Mouse (Mus musculus): ENCODE results near the gene Gga2. TPM values are rescaled to one million over a fixed set of nuclear protein-coding genes. Genes with fewer than 3 reads are reported as not detected.

Gga2 gene
- polyA plus RNA-seq, 1 experiment from 2014 or later = 96.9 TPM

GRCm38 (mm10) chr7:121955802-121956201, 65.2 kb downstream of the Gga2 start:
- Histone ChIP-seq H3K36me3 (peaks cover 47% of the 10 kb centered on the region), H3K4me1 (no peaks in the 10 kb centered on the region), H3K27ac (no peak overlapping the region), H3K9ac (no peak overlapping the region), H3K4me2 (no peak overlapping the region), H3K4me3 (no peak overlapping the region), H3K27me3 (no peaks in the 10 kb centered on the region), H3K9me3 (no peaks in the 10 kb centered on the region)
- WGBS = 78% methylated on average over 12 of the region's 12 CpGs
- no peak for ATAC-seq (ENCODE audit: insufficient number of reproducible peaks, insufficient read depth, low FRiP score, low TSS enrichment, low read depth)

GRCm38 (mm10) chr7:121954891-121955669, 65.9 kb downstream of the Gga2 start:
- Histone ChIP-seq H3K4me1 (no peaks in the 10 kb centered on the region), H3K9me3 (no peaks in the 10 kb centered on the region), H3K27ac (no peak overlapping the region; the same call in 1 of the 2 replicates), H3K36me3 (peaks cover 50% of the 10 kb centered on the region), H3K4me3 (no peak overlapping the region), H3K9ac (no peak overlapping the region), H3K4me2 (no peak overlapping the region), H3K27me3 (no peaks in the 10 kb centered on the region)
- 73% methylated on average over 11 of the region's 11 CpGs for WGBS
- ATAC-seq (ENCODE audit: insufficient number of reproducible peaks, insufficient read depth, low FRiP score, low TSS enrichment, low read depth) = no peak

- WGBS = 74% methylated on average over 4 of the region's 4 CpGs
- no peak overlapping the region for H3K27ac ChIP-seq
- peaks cover 44% of the 10 kb centered on the region for H3K36me3 ChIP-seq
- H3K4me3 ChIP-seq = no peak overlapping the region
- H3K9ac ChIP-seq = no peak overlapping the region
- no peak for ATAC-seq (ENCODE audit: insufficient number of reproducible peaks, insufficient read depth, low FRiP score, low TSS enrichment, low read depth)
- no peaks in the 10 kb centered on the region for H3K27me3 ChIP-seq
- H3K4me1 ChIP-seq = no peaks in the 10 kb centered on the region
- H3K4me2 ChIP-seq = no peak overlapping the region
- H3K9me3 ChIP-seq = 0 out of 2 replicates have a peak, but pooled peaks cover 2% of the 10 kb centered on the region
These were observed 73.5 kb downstream of the Gga2 start for GRCm38 (mm10) chr7:121947513-121947912.

- no peak for ATAC-seq (ENCODE audit: insufficient number of reproducible peaks, insufficient read depth, low FRiP score, low TSS enrichment, low read depth)
- H3K27me3 ChIP-seq = no peaks in the 10 kb centered on the region
- peaks cover 46% of the 10 kb centered on the region for H3K36me3 ChIP-seq
- no peak overlapping the region for H3K4me2 ChIP-seq
- H3K27ac ChIP-seq = no peak overlapping the region
- no peaks in the 10 kb centered on the region for H3K4me1 ChIP-seq
- no peak overlapping the region for H3K4me3 ChIP-seq
- WGBS = 83% methylated on average over 5 of the region's 5 CpGs
- no peak overlapping the region for H3K9ac ChIP-seq
- H3K9me3 ChIP-seq = 0 out of 2 replicates have a peak, but pooled peaks cover 2% of the 10 kb centered on the region
These were observed 74.8 kb downstream of the Gga2 start for GRCm38 (mm10) chr7:121946196-121946595.

- Histone ChIP-seq H3K27me3 (no peaks in the 10 kb centered on the region), H3K4me1 (peaks cover 8% of the 10 kb centered on the region)
These were observed 78.7 kb downstream of the Gga2 start for GRCm38 (mm10) chr7:121942371-121942770.

GRCm38 (mm10) chr7:121941640-121942039, 79.4 kb downstream of the Gga2 start:
- peaks cover 27% of the 10 kb centered on the region for H3K36me3 ChIP-seq
- H3K27ac ChIP-seq = no peak overlapping the region
- 74% methylated on average over 3 of the region's 3 CpGs for WGBS
- no peak overlapping the region for H3K9ac ChIP-seq
- no peaks in the 10 kb centered on the region for H3K27me3 ChIP-seq
- ATAC-seq (ENCODE audit: insufficient number of reproducible peaks, insufficient read depth, low FRiP score, low TSS enrichment, low read depth) = no peak
- 0 out of 2 replicates have a peak, but pooled peaks cover 2% of the 10 kb centered on the region for H3K9me3 ChIP-seq
- H3K4me3 ChIP-seq = no peak overlapping the region
- no peak overlapping the region for H3K4me2 ChIP-seq
- peaks cover 16% of the 10 kb centered on the region for H3K4me1 ChIP-seq

More at GRCm38 (mm10) chr7:121942371-121942770, 78.7 kb downstream of the Gga2 start:
- no peak overlapping the region for H3K4me2 ChIP-seq
- H3K9ac ChIP-seq = no peak overlapping the region
- no peak overlapping the region for H3K4me3 ChIP-seq
- H3K27ac ChIP-seq = no peak overlapping the region
- H3K9me3 ChIP-seq = 0 out of 2 replicates have a peak, but pooled peaks cover 2% of the 10 kb centered on the region
- WGBS = 87% methylated on average over 2 of the region's 2 CpGs
- no peak for ATAC-seq (ENCODE audit: insufficient number of reproducible peaks, insufficient read depth, low FRiP score, low TSS enrichment, low read depth)
- peaks cover 27% of the 10 kb centered on the region for H3K36me3 ChIP-seq

GRCm38 (mm10) chr7:121941016-121941415, 80.0 kb downstream of the Gga2 start:
- ATAC-seq (ENCODE audit: insufficient number of reproducible peaks, insufficient read depth, low FRiP score, low TSS enrichment, low read depth) = no peak
- WGBS = 89% methylated on average over 3 of the region's 3 CpGs
- peaks cover 27% of the 10 kb centered on the region for H3K36me3 ChIP-seq

GRCm38 (mm10) chr7:121939729-121940128, 81.3 kb downstream of the Gga2 start:
- Histone ChIP-seq H3K9ac (no peak overlapping the region), H3K36me3 (peaks cover 34% of the 10 kb centered on the region), H3K4me3 (no peak overlapping the region), H3K4me2 (no peak overlapping the region), H3K27me3 (no peaks in the 10 kb centered on the region), H3K27ac (no peak overlapping the region), H3K9me3 (0 out of 2 replicates have a peak, but pooled peaks cover 2% of the 10 kb centered on the region), H3K4me1 (peaks cover 21% of the 10 kb centered on the region)
- WGBS = 61% methylated on average over 4 of the region's 4 CpGs
- no peak for ATAC-seq (ENCODE audit: insufficient number of reproducible peaks, insufficient read depth, low FRiP score, low TSS enrichment, low read depth)

More at GRCm38 (mm10) chr7:121941016-121941415, 80.0 kb downstream of the Gga2 start:
- H3K4me2 ChIP-seq = no peak overlapping the region
- no peaks in the 10 kb centered on the region for H3K27me3 ChIP-seq
- H3K4me3 ChIP-seq = no peak overlapping the region
- H3K27ac ChIP-seq = no peak overlapping the region
- H3K9ac ChIP-seq = no peak overlapping the region
- 0 out of 2 replicates have a peak, but pooled peaks cover 2% of the 10 kb centered on the region for H3K9me3 ChIP-seq
- peaks cover 21% of the 10 kb centered on the region for H3K4me1 ChIP-seq

- no peak overlapping the region for H3K27ac ChIP-seq
- H3K27me3 ChIP-seq = no peaks in the 10 kb centered on the region
- no peak overlapping the region for H3K4me2 ChIP-seq
- no peak overlapping the region for H3K9ac ChIP-seq
- H3K4me1 ChIP-seq = peaks cover 21% of the 10 kb centered on the region
- no peak overlapping the region for H3K4me3 ChIP-seq
- H3K36me3 ChIP-seq = peaks cover 38% of the 10 kb centered on the region
- 80% methylated on average over 6 of the region's 6 CpGs for WGBS
- no peak for ATAC-seq (ENCODE audit: insufficient number of reproducible peaks, insufficient read depth, low FRiP score, low TSS enrichment, low read depth)
- 0 out of 2 replicates have a peak, but pooled peaks cover 2% of the 10 kb centered on the region for H3K9me3 ChIP-seq
These were observed 81.8 kb downstream of the Gga2 start for GRCm38 (mm10) chr7:121939244-121939643.

GRCm38 (mm10) chr7:121938124-121938891, 82.7 kb downstream of the Gga2 start:
- 81% methylated on average over 8 of the region's 8 CpGs for WGBS
- no peak overlapping the region for H3K27ac ChIP-seq

GRCm38 (mm10) chr7:121936861-121937630, 84.0 kb downstream of the Gga2 start:
- ATAC-seq (ENCODE audit: insufficient number of reproducible peaks, insufficient read depth, low FRiP score, low TSS enrichment, low read depth) = no peak
- Histone ChIP-seq H3K4me2 (no peak overlapping the region), H3K4me1 (peaks cover 21% of the 10 kb centered on the region), H3K9ac (no peak overlapping the region), H3K4me3 (no peak overlapping the region), H3K36me3 (peaks cover 26% of the 10 kb centered on the region), H3K9me3 (no peaks in the 10 kb centered on the region), H3K27ac (no peak overlapping the region), H3K27me3 (no peaks in the 10 kb centered on the region)
- 58% methylated on average over 14 of the region's 14 CpGs for WGBS

More at GRCm38 (mm10) chr7:121938124-121938891, 82.7 kb downstream of the Gga2 start:
- peaks cover 21% of the 10 kb centered on the region for H3K4me1 ChIP-seq
- H3K27me3 ChIP-seq = no peaks in the 10 kb centered on the region
- 0 out of 2 replicates have a peak, but pooled peaks cover 2% of the 10 kb centered on the region for H3K9me3 ChIP-seq
- no peak overlapping the region for H3K9ac ChIP-seq
- H3K36me3 ChIP-seq = peaks cover 32% of the 10 kb centered on the region
- ATAC-seq (ENCODE audit: insufficient number of reproducible peaks, insufficient read depth, low FRiP score, low TSS enrichment, low read depth) = no peak
- no peak overlapping the region for H3K4me2 ChIP-seq
- H3K4me3 ChIP-seq = no peak overlapping the region
